Mouse (Mus musculus): ENCODE data around the gene Gkap1. TPM values are rescaled to one million over a fixed set of nuclear protein-coding genes. Genes with fewer than 3 reads are reported as not detected.
A peak's percentile ranks its signal among the peaks of the same experiment; 100 is the strongest.

Gene Gkap1
- polyA plus RNA-seq, 1 experiment = 21.2 TPM

- no peak overlapping the region for H3K27ac ChIP-seq (ENCODE audit: insufficient read depth, low read length)
- no peak overlapping the region for H3K4me3 ChIP-seq (ENCODE audit: insufficient read depth, low read length)
- no peaks in the 10 kb centered on the region for H3K4me1 ChIP-seq (ENCODE audit: control insufficient read depth, insufficient read depth, low read length)
- TF ChIP-seq POLR2A (IDR thresholded peaks at IDR 0.05; ENCODE audit: extremely low read depth, insufficient read depth, low read length) (no peak), CTCF (IDR thresholded peaks at IDR 0.05; ENCODE audit: extremely low read depth, insufficient read depth, low read length) (no peak)
Observed at GRCm38 (mm10) chr13:58232070-58232469, 43.4 kb downstream of the Gkap1 start.

GRCm38 (mm10) chr13:58228624-58229023 is 46.9 kb downstream of the Gkap1 start:
- H3K27ac ChIP-seq (ENCODE audit: insufficient read depth, low read length) = no peak overlapping the region
- no peak for TF ChIP-seq POLR2A (IDR thresholded peaks at IDR 0.05; ENCODE audit: extremely low read depth, insufficient read depth, low read length)
- TF ChIP-seq CTCF (IDR thresholded peaks at IDR 0.05; ENCODE audit: extremely low read depth, insufficient read depth, low read length) = no peak
- no peak overlapping the region for H3K4me3 ChIP-seq (ENCODE audit: insufficient read depth, low read length)
- H3K4me1 ChIP-seq (ENCODE audit: control insufficient read depth, insufficient read depth, low read length) = no peaks in the 10 kb centered on the region

GRCm38 (mm10) chr13:58225694-58226093 is 49.8 kb downstream of the Gkap1 start:
- no peak overlapping the region for H3K27ac ChIP-seq (ENCODE audit: insufficient read depth, low read length)
- TF ChIP-seq CTCF (IDR thresholded peaks at IDR 0.05; ENCODE audit: extremely low read depth, insufficient read depth, low read length) = no peak

GRCm38 (mm10) chr13:58220206-58220605 is 55.3 kb downstream of the Gkap1 start:
- TF ChIP-seq CTCF (IDR thresholded peaks at IDR 0.05; ENCODE audit: extremely low read depth, insufficient read depth, low read length) (no peak), POLR2A (IDR thresholded peaks at IDR 0.05; ENCODE audit: extremely low read depth, insufficient read depth, low read length) (no peak)
- Histone ChIP-seq H3K27ac (ENCODE audit: insufficient read depth, low read length) (no peak overlapping the region), H3K4me1 (ENCODE audit: control insufficient read depth, insufficient read depth, low read length) (no peaks in the 10 kb centered on the region), H3K4me3 (ENCODE audit: insufficient read depth, low read length) (no peak overlapping the region)

More at GRCm38 (mm10) chr13:58225694-58226093, 49.8 kb downstream of the Gkap1 start:
- Histone ChIP-seq H3K4me1 (ENCODE audit: control insufficient read depth, insufficient read depth, low read length) (no peaks in the 10 kb centered on the region), H3K4me3 (ENCODE audit: insufficient read depth, low read length) (no peak overlapping the region)

GRCm38 (mm10) chr13:58217536-58217935 is 58.0 kb downstream of the Gkap1 start:
- Histone ChIP-seq H3K27ac (ENCODE audit: insufficient read depth, low read length) (no peak overlapping the region), H3K4me3 (ENCODE audit: insufficient read depth, low read length) (no peak overlapping the region), H3K4me1 (ENCODE audit: control insufficient read depth, insufficient read depth, low read length) (peaks cover 6% of the 10 kb centered on the region; the same call in 1 of the 2 replicates)
- TF ChIP-seq POLR2A (IDR thresholded peaks at IDR 0.05; ENCODE audit: extremely low read depth, insufficient read depth, low read length) = no peak
- TF ChIP-seq CTCF (IDR thresholded peaks at IDR 0.05; ENCODE audit: extremely low read depth, insufficient read depth, low read length) = no peak

- H3K4me1 ChIP-seq (ENCODE audit: control insufficient read depth, insufficient read depth, low read length) = peaks cover 7% of the 10 kb centered on the region; the same call in 1 of the 2 replicates
- H3K27ac ChIP-seq (ENCODE audit: insufficient read depth, low read length) = no peak overlapping the region
- peak overlapping the region; percentile 55 for H3K4me3 ChIP-seq (ENCODE audit: insufficient read depth, low read length)
- no peak for TF ChIP-seq POLR2A (IDR thresholded peaks at IDR 0.05; ENCODE audit: extremely low read depth, insufficient read depth, low read length)
- TF ChIP-seq CTCF (IDR thresholded peaks at IDR 0.05; ENCODE audit: extremely low read depth, insufficient read depth, low read length) = no peak
Observed at GRCm38 (mm10) chr13:58216395-58216794, 59.1 kb downstream of the Gkap1 start.

GRCm38 (mm10) chr13:58215592-58216341 is 59.7 kb downstream of the Gkap1 start, which contains the start of gene Ubqln1:
Ubqln1 (minus strand) TSS chr13:58215653.
- H3K4me3 ChIP-seq (ENCODE audit: insufficient read depth, low read length) = peak within 1 kb of the TSS; percentile 55
- peaks cover 8% of the 10 kb centered on the region; the same call in 1 of the 2 replicates for H3K4me1 ChIP-seq (ENCODE audit: control insufficient read depth, insufficient read depth, low read length)
- H3K27ac ChIP-seq (ENCODE audit: insufficient read depth, low read length) = peak within 1 kb of the TSS; percentile 92
- peak; percentile 62; the same call in 1 of the 2 replicates for TF ChIP-seq POLR2A (IDR thresholded peaks at IDR 0.05; ENCODE audit: extremely low read depth, insufficient read depth, low read length)
- no peak for TF ChIP-seq CTCF (IDR thresholded peaks at IDR 0.05; ENCODE audit: extremely low read depth, insufficient read depth, low read length)

GRCm38 (mm10) chr13:58215253-58215591 is 60.3 kb downstream of the Gkap1 start:
- Histone ChIP-seq H3K4me1 (ENCODE audit: control insufficient read depth, insufficient read depth, low read length) (peaks cover 11% of the 10 kb centered on the region; the same call in 1 of the 2 replicates), H3K27ac (ENCODE audit: insufficient read depth, low read length) (peak overlapping the region; percentile 92), H3K4me3 (ENCODE audit: insufficient read depth, low read length) (peak overlapping the region; percentile 55)
- TF ChIP-seq CTCF (IDR thresholded peaks at IDR 0.05; ENCODE audit: extremely low read depth, insufficient read depth, low read length) (no peak), POLR2A (IDR thresholded peaks at IDR 0.05; ENCODE audit: extremely low read depth, insufficient read depth, low read length) (no peak)

- TF ChIP-seq CTCF (IDR thresholded peaks at IDR 0.05; ENCODE audit: extremely low read depth, insufficient read depth, low read length) = no peak
- TF ChIP-seq POLR2A (IDR thresholded peaks at IDR 0.05; ENCODE audit: extremely low read depth, insufficient read depth, low read length) = no peak
- no peak overlapping the region for H3K27ac ChIP-seq (ENCODE audit: insufficient read depth, low read length)
- H3K4me3 ChIP-seq (ENCODE audit: insufficient read depth, low read length) = peak overlapping the region; percentile 55
- H3K4me1 ChIP-seq (ENCODE audit: control insufficient read depth, insufficient read depth, low read length) = peaks cover 11% of the 10 kb centered on the region; the same call in 1 of the 2 replicates
Observed at GRCm38 (mm10) chr13:58214346-58215252, 60.9 kb downstream of the Gkap1 start.

All from cortical plate, adult 2 months (tissue).